Mouse (Mus musculus) MEL (cell line): Measurements from ENCODE around the gene Lmbrd2.

Experiments used
- CHD2 ChIP-seq: IDR thresholded peaks from 2 replicates; pipeline ENCODE4 v1.6.1; 2011; ENCODE audit warnings: low read length, improper control_type of control experiment
- CTCF ChIP-seq, 3 experiments: IDR thresholded peaks in 2 of 3; conservative IDR thresholded peaks in 1 of 3; 2 replicates each; pipeline ENCODE4 v1.5.1; 2011 to 2012; ENCODE audit warnings: low read length in 3 of 3, low read depth in 2 of 3, mild to moderate bottlenecking in 2 of 3, improper control_type of control experiment in 1 of 3, inconsistent platforms in 1 of 3, mixed read lengths in 1 of 3, moderate library complexity in 1 of 3; ENCODE audit not compliant: control insufficient read depth in 1 of 3, insufficient read depth in 1 of 3, poor library complexity in 1 of 3, severe bottlenecking in 1 of 3
- E2F4 ChIP-seq: IDR thresholded peaks from 2 replicates; pipeline ENCODE4 v1.6.1; 2011; ENCODE audit warnings: low read depth, low read length, improper control_type of control experiment, borderline replicate concordance
- EP300 ChIP-seq, 2 experiments: IDR thresholded peaks; 2 replicates each; pipeline ENCODE4 v1.6.1; 2011; ENCODE audit warnings: improper control_type of control experiment in 2 of 2, low read length in 2 of 2, low read depth in 1 of 2, mild to moderate bottlenecking in 1 of 2
- HCFC1 ChIP-seq: IDR thresholded peaks from 2 replicates; pipeline ENCODE4 v1.6.1; 2012; ENCODE audit warnings: low read depth, mild to moderate bottlenecking, inconsistent platforms, low read length, improper control_type of control experiment, moderate library complexity
- JUND ChIP-seq: IDR thresholded peaks from 2 replicates; pipeline ENCODE4 v1.6.1; 2011; ENCODE audit warnings: low read depth, mild to moderate bottlenecking, improper control_type of control experiment, low read length
- MAX ChIP-seq: IDR thresholded peaks from 2 replicates; pipeline ENCODE4 v1.6.1; 2011; ENCODE audit warnings: low read length, improper control_type of control experiment
- MEF2A ChIP-seq: IDR thresholded peaks from 2 replicates; pipeline ENCODE4 v1.6.1; 2014; ENCODE audit warnings: low read depth, mild to moderate bottlenecking, inconsistent platforms, low read length, improper control_type of control experiment; ENCODE audit not compliant: poor library complexity, insufficient replicate concordance, severe bottlenecking; ENCODE audit errors: extremely low read depth
- MYC ChIP-seq: IDR thresholded peaks from 2 replicates; pipeline ENCODE4 v1.6.1; 2011; ENCODE audit warnings: low read depth, mild to moderate bottlenecking, low read length, improper control_type of control experiment, moderate library complexity
- NRF1 ChIP-seq: IDR thresholded peaks from 2 replicates; pipeline ENCODE4 v1.6.1; 2014; ENCODE audit warnings: low read depth, mild to moderate bottlenecking, inconsistent platforms, low read length, improper control_type of control experiment, moderate library complexity; ENCODE audit not compliant: poor library complexity, insufficient read depth, severe bottlenecking
- POLR2A ChIP-seq, 2 experiments: IDR thresholded peaks; 2 replicates each; pipeline ENCODE4 v1.6.1; 2011 to 2012; ENCODE audit warnings: low read length in 2 of 2, mild to moderate bottlenecking in 2 of 2, control low read depth in 1 of 2, improper control_type of control experiment in 1 of 2, low read depth in 1 of 2, moderate library complexity in 1 of 2; ENCODE audit not compliant: control insufficient read depth in 1 of 2, insufficient read depth in 1 of 2, poor library complexity in 1 of 2
- TBP ChIP-seq: IDR thresholded peaks from 2 replicates; pipeline ENCODE4 v1.8.0; 2011; ENCODE audit warnings: low read depth, low read length, improper control_type of control experiment
- USF1 ChIP-seq: IDR thresholded peaks from 2 replicates; pipeline ENCODE4 v1.6.1; 2014; ENCODE audit warnings: low read depth, mild to moderate bottlenecking, inconsistent platforms, low read length, improper control_type of control experiment, moderate library complexity

DNA sequence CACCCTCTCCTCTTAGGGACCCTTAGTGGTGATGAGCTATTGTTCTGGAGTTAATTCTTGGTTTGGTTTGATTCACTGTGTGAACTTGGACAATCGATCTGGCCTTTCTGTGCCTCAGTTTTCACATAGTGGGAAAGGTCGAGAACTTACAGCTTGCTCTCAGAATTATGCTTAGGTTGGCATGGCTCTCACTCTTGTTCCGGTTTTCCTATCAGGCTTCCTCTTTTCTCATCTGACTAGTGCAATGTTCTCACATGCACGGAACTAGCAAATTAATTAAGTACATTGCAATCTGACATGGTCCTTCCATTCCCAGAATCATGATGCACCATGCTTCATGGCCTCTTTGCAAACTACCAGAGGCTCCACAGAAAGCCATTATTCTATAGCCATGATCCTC is 17.4 kb upstream of the Lmbrd2 start:
- TF ChIP-seq MYC (no peak), CTCF (IDR thresholded peaks at IDR 0.05 in 2 of 3, conservative IDR thresholded peaks at IDR 0.05 in 1 of 3; ENCODE audit: control insufficient read depth in 1 of 3, insufficient read depth in 1 of 3, low read depth in 2 of 3, low read length in 3 of 3, poor library complexity in 1 of 3, severe bottlenecking in 1 of 3) (no peak), POLR2A (IDR thresholded peaks at IDR 0.05; ENCODE audit: control insufficient read depth in 1 of 2, insufficient read depth in 1 of 2, low read depth in 1 of 2, low read length in 2 of 2, poor library complexity in 1 of 2) (no peak), USF1 (no peak), EP300 (IDR thresholded peaks at IDR 0.05; ENCODE audit: low read depth in 1 of 2, low read length in 2 of 2) (no peak), MEF2A (no peak), HCFC1 (no peak), TBP (no peak), MAX (no peak), NRF1 (no peak), E2F4 (no peak), CHD2 (no peak), JUND (no peak)
